Mouse (Mus musculus) forebrain, embryonic 16.5 days (tissue): Measurements from ENCODE around the gene Fkbp14. TPM values are rescaled to one million over a fixed set of nuclear protein-coding genes. Genes with fewer than 3 reads are reported as not detected.
A peak's percentile ranks its signal among the peaks of the same experiment; 100 is the strongest.

Experiments
- ATAC-seq: fragments of 200-750 bp; cut with Nextera tagmentation; 2 replicates; pipeline ENCODE4 v1.8.0; 2017; ENCODE audit warnings: mild to moderate bottlenecking, moderate library complexity
- H3K27ac ChIP-seq: fragments of 300-500 bp; sonication (generic); 2 replicates; pipeline ENCODE4 v1.5.1; 2014; ENCODE audit warnings: low read length, control low read depth
- H3K27me3 ChIP-seq: fragments of 300-500 bp; sonication (generic); replicated peaks from 2 replicates; pipeline ENCODE4 v1.6.1; 2014; ENCODE audit warnings: low read length; ENCODE audit not compliant: control insufficient read depth, insufficient read depth
- H3K36me3 ChIP-seq: fragments of 300-500 bp; sonication (generic); 2 replicates; pipeline ENCODE4 v1.6.1; 2014; ENCODE audit not compliant: control insufficient read depth, insufficient read depth
- H3K4me1 ChIP-seq: fragments of 300-500 bp; sonication (generic); replicated peaks from 2 replicates; pipeline ENCODE4 v1.6.1; 2014; ENCODE audit warnings: low read length; ENCODE audit not compliant: control insufficient read depth, insufficient read depth
- H3K4me2 ChIP-seq: fragments of 300-500 bp; sonication (generic); 2 replicates; pipeline ENCODE4 v1.6.1; 2014; ENCODE audit warnings: mild to moderate bottlenecking, low read length, control low read depth
- H3K4me3 ChIP-seq: fragments of 300-500 bp; sonication (generic); replicated peaks from 2 replicates; pipeline ENCODE4 v1.5.1; 2014; ENCODE audit warnings: mild to moderate bottlenecking, low read length, control low read depth
- H3K9ac ChIP-seq: fragments of 300-500 bp; sonication (generic); replicated peaks from 2 replicates; pipeline ENCODE4 v1.6.1; 2014; ENCODE audit warnings: low read depth, low read length, control low read depth
- H3K9me3 ChIP-seq: fragments of 300-500 bp; sonication (generic); 2 replicates; pipeline ENCODE4 v1.6.1; 2016; ENCODE audit warnings: low read length; ENCODE audit not compliant: control insufficient read depth
- WGBS: fragments of 180-500 bp; shearing (Covaris S2); extraction: QIAGEN DNeasy Blood & Tissue Kit; methylation state at CpG from one replicate; pipeline ENCODE4 v1.1.7; 2014; 5-methylcytosine and 5-hydroxymethylcytosine counted together
- polyA plus RNA-seq: library from polyadenylated mRNA; unstranded; fragments of >200 nt; fragmentation: Nextera tagmentation; extraction: Ambion mirVana; gene quantifications from 2 replicates; pipeline ENCODE4 v1.2.1, GENCODE M21; 2015

The Fkbp14 gene
- 6.8 and 9.0 TPM in 2 replicates for polyA plus RNA-seq

DNA sequence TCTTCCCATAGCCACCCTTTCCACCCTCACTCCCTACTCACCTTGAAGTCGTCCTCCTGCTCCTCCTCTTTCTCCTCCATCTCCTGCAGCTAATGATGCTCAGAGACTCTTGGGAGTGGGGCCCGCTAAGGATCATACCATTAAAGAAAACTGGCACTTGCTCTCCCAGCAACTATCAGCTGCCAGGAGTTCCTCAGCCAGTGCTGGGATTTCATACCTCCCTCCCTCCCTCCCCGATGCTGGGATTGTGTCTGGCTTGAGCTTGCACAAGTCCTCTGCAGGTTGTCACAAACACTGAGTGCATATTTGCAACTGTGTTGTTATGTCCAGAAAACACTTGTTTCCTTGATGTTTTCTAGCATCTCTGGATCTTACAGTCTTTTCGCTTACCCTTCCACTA, at the start of gene Fkbp14:
TSS of gene Fkbp14 (minus strand) at position 101 of the 400 bp plus-strand sequence.
- Histone ChIP-seq H3K9ac (no peak within 1 kb of the TSS), H3K4me3 (peak within 1 kb of the TSS; percentile 88)

DNA sequence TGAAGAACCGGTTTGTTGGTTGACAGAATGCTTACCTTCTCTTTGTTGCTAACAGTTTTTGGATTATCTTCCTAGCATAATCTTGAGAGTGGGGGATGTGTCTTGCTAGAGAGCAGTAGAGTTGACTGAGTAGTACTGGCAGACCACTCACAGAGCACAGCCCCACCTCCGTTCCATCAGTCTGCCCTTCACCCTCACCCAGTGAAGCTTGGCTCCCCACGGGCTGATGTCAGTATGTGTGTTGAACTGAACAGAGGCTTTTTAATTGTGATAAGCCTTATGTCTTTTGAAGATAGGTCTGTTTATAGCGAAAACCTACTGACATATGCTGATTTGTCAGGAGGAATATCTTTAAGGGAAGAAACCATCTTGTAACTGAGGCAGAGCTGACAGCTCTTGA, 46.1 kb upstream of the Fkbp14 start:
- no peak overlapping the region for H3K9ac ChIP-seq
- no peaks in the 10 kb centered on the region for H3K9me3 ChIP-seq
- peaks cover 3% of the 10 kb centered on the region for H3K36me3 ChIP-seq
- no peak overlapping the region for H3K27ac ChIP-seq
- 79% methylated on average over 4 of the region's 4 CpGs for WGBS
- no peaks in the 10 kb centered on the region for H3K27me3 ChIP-seq
- no peaks in the 10 kb centered on the region for H3K4me1 ChIP-seq
- no peak for ATAC-seq
- H3K4me3 ChIP-seq = no peak overlapping the region
- no peak overlapping the region for H3K4me2 ChIP-seq

More for the DNA sequence above, at the start of gene Fkbp14:
- 68% methylated on average over 4 of the region's 4 CpGs for WGBS
- H3K4me2 ChIP-seq = peak within 1 kb of the TSS; percentile 71
- H3K9me3 ChIP-seq = no peaks in the 10 kb centered on the region
- no peaks in the 10 kb centered on the region for H3K36me3 ChIP-seq
- H3K27ac ChIP-seq = no peak within 1 kb of the TSS
- ATAC-seq = no peak
- H3K4me1 ChIP-seq = peaks cover 29% of the 10 kb centered on the region
- no peaks in the 10 kb centered on the region for H3K27me3 ChIP-seq

DNA sequence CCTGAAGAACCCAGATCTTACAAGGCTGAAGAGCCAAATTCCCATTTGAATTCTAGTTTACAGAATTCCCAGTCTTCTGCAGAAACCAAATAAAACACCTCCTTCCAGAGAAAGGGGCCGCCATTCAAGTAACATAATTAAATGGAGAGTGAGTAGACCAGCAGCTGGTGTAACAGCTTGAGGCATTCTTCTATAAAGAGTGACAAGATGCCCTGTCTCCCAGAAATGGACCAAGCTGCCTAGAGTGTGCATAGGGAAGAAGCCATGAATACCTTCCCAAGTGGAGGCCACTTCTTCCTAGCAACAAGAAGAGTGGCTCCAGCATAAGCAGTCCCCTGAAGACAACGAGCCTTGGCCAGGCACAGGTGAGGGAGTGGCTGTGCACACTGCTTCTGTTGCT, 44.8 kb upstream of the Fkbp14 start:
- Histone ChIP-seq H3K27ac (no peak overlapping the region), H3K36me3 (peaks cover 3% of the 10 kb centered on the region), H3K4me1 (no peaks in the 10 kb centered on the region), H3K27me3 (no peaks in the 10 kb centered on the region), H3K9me3 (no peaks in the 10 kb centered on the region), H3K4me3 (no peak overlapping the region), H3K9ac (no peak overlapping the region), H3K4me2 (no peak overlapping the region)
- no peak; the same call in 1 of the 2 replicates for ATAC-seq
- WGBS = 48% methylated on average over 2 of the region's 2 CpGs

DNA sequence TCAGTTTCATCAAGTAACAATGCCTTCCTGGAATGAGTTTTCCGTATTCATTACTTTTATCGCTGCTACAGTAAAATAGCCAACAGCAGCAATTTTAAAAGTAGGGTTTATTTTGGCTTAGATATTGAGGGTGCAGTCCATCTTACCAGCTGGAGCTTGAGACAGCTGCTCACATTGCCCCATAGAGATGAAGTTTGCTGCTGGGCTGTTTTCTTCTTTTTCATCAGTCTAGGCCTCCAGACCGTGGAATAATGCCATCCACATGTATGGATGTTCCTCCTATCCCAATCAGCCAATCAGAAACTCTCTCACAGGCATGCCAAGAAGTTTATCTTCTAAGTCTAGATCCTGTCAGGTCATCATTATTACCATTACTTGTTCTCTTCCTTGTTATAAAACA, 42.8 kb upstream of the Fkbp14 start:
- Histone ChIP-seq H3K36me3 (peaks cover 3% of the 10 kb centered on the region), H3K9me3 (no peaks in the 10 kb centered on the region), H3K27me3 (no peaks in the 10 kb centered on the region), H3K4me3 (no peak overlapping the region), H3K4me1 (no peaks in the 10 kb centered on the region), H3K4me2 (no peak overlapping the region), H3K27ac (no peak overlapping the region), H3K9ac (no peak overlapping the region)
- 92% methylated on average over 3 of the region's 3 CpGs for WGBS
- no peak for ATAC-seq

DNA sequence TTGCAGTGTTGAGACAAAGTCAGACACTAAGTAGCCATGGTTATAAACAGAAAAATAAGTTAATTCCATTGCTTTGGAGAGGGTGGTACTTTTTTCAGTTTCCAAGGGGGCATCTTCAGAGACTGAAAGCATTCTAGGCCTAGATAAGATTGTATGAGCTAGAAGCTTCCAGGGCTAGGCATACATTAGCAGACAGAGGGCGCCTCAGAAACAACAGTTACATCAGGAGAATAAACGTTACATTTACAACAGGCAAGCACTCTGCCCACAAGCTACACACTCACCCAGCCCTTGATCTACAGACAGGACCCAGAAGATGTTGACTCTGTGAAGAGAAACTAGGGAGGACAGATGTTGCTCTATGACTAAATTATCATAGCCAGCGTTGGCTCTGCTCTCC, 34.4 kb upstream of the Fkbp14 start:
- Histone ChIP-seq H3K36me3 (peaks cover 9% of the 10 kb centered on the region; the same call in 1 of the 2 replicates), H3K4me2 (no peak overlapping the region), H3K9ac (no peak overlapping the region), H3K9me3 (no peaks in the 10 kb centered on the region), H3K27me3 (no peaks in the 10 kb centered on the region), H3K27ac (no peak overlapping the region), H3K4me3 (no peak overlapping the region), H3K4me1 (no peaks in the 10 kb centered on the region)
- ATAC-seq = no peak
- 36% methylated on average over 3 of the region's 3 CpGs for WGBS

DNA sequence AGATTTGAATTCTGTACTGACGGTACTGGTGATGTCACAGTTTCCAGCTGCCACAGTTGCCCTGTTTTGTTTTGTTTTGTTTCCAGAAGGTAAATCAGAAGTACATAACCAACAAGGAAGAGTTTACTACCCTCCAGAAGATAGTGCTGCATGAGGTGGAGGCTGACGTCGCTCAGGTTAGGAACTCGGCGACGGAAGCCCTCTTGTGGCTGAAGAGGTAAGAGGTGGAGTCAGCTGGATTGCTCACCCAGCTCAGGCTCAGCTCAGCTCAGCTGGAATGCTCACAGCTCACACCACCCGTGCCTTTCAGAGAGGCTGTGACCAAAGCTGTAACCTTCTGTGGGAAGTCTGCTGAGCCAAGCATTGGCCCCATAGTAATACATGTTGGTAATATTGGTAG, 32.6 kb upstream of the Fkbp14 start:
- Histone ChIP-seq H3K27ac (no peak overlapping the region), H3K9me3 (no peaks in the 10 kb centered on the region), H3K4me2 (no peak overlapping the region), H3K36me3 (peaks cover 15% of the 10 kb centered on the region; the same call in 1 of the 2 replicates), H3K27me3 (no peaks in the 10 kb centered on the region), H3K4me1 (no peaks in the 10 kb centered on the region), H3K9ac (no peak overlapping the region), H3K4me3 (no peak overlapping the region)
- peak; percentile 43; the same call in 1 of the 2 replicates for ATAC-seq
- whole genome bisulfite sequencing = 32% methylated on average over 7 of the region's 7 CpGs

DNA sequence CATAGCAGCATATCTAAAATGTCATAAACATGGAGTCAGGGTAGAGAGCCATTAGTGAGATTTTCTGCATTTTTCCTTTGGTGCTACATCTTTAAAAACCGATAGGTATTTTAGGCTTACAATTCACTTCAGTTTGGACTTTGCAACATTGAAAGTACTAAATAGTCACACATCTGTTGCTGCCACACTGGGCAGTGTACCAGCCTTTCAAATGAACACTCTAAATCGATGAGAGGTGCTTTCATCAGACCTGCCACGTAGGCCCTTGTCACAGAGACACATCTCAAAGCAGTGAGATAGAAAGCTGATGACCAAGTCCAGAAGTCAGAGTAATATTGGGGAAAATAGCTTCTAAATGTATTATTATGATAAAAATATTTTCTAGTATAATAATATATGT, 31.3 kb upstream of the Fkbp14 start:
- Histone ChIP-seq H3K4me3 (no peak overlapping the region), H3K27me3 (no peaks in the 10 kb centered on the region), H3K4me1 (no peaks in the 10 kb centered on the region), H3K9me3 (no peaks in the 10 kb centered on the region), H3K4me2 (no peak overlapping the region), H3K36me3 (peaks cover 20% of the 10 kb centered on the region), H3K9ac (no peak overlapping the region), H3K27ac (no peak overlapping the region)
- WGBS = 87% methylated on average over 3 of the region's 3 CpGs
- no peak for ATAC-seq

DNA sequence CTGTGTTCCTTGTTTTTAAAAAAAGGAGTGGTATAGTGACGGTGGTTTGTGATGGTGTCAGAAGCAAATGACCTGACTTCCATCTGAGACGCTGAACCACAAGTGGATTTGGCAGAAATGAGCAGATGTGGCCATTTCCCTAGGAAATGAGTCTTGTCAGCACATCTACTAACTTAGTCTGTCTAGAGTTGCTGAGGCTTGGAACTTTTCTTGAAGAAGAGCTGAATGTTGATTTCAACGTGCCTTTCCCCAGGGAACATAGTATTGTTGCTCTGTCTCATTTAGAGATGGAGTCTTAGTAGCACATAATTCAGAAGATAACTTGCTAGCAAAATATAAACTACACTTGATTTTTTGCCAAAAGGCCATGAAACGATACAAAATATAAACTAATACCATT, 23.2 kb upstream of the Fkbp14 start:
- Histone ChIP-seq H3K36me3 (peaks cover 13% of the 10 kb centered on the region), H3K9me3 (no peaks in the 10 kb centered on the region), H3K9ac (no peak overlapping the region), H3K4me2 (no peak overlapping the region), H3K4me3 (no peak overlapping the region), H3K27me3 (no peaks in the 10 kb centered on the region), H3K27ac (no peak overlapping the region), H3K4me1 (no peaks in the 10 kb centered on the region)
- 90% methylated on average over 4 of the region's 4 CpGs for WGBS
- no peak for ATAC-seq

DNA sequence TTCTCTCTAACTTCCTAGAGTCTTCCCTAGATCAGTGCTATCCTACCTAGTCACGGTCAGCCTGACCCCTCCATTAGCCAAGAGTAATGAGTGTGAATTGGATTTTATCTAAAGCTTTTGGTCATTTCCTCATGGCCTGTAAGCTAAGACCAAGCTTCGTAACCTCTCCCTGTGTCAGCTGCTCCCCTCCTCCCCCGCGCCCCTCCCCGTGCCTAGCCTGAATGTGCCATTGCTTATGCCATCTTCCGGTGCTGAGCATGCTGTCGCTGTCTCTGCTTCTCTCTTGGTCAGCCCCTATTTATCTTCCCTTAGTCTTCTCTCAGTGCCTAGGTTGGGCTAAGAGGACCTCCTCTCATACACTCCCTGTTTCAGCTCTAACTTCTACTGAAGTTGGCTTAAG, 22.4 kb upstream of the Fkbp14 start:
- no peak overlapping the region for H3K4me2 ChIP-seq
- peaks cover 7% of the 10 kb centered on the region for H3K36me3 ChIP-seq
- no peak overlapping the region for H3K27ac ChIP-seq
- H3K27me3 ChIP-seq = no peaks in the 10 kb centered on the region
- 96% methylated on average over 7 of the region's 7 CpGs for WGBS
- no peaks in the 10 kb centered on the region for H3K9me3 ChIP-seq
- H3K4me1 ChIP-seq = no peaks in the 10 kb centered on the region
- no peak overlapping the region for H3K4me3 ChIP-seq
- ATAC-seq = no peak
- no peak overlapping the region for H3K9ac ChIP-seq

DNA sequence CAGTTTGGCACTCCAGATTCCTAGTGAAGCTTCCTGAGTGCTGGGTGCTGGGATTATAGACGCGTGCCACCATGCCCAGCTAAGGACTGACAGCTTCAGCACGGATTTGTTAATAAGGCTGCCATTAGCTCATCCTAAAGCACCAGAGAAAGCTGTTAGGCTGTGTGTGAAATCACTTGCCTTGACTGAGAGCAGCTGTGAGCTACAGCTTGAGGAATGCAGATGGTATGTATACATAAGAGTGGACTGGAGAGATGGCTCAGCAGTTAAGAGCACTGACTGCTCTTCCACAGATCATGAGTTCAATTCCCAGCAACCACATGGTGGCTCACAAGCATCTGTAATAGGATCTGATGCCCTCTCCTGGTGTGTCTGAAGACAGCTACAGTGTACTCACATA, 20.3 kb upstream of the Fkbp14 start:
- Histone ChIP-seq H3K4me2 (no peak overlapping the region), H3K27ac (no peak overlapping the region), H3K9ac (no peak overlapping the region), H3K4me3 (no peak overlapping the region), H3K27me3 (no peaks in the 10 kb centered on the region), H3K9me3 (no peaks in the 10 kb centered on the region), H3K36me3 (peaks cover 4% of the 10 kb centered on the region), H3K4me1 (no peaks in the 10 kb centered on the region)
- no peak for ATAC-seq
- 70% methylated on average over 3 of the region's 3 CpGs for WGBS
